Mouse (Mus musculus): ENCODE measurements at regions not wholly inside any gene's neighbourhood (a gene's known extent, or its start where the extent isn't known, plus 50 kb on each side); places are given as distances from the start of the nearest gene placed in this dataset.

- TF ChIP-seq CTCF (IDR thresholded peaks at IDR 0.05; ENCODE audit: extremely low read depth, insufficient read length, insufficient replicate concordance, low read depth, low read length) (no peak), POLR2A (IDR thresholded peaks at IDR 0.05; ENCODE audit: low read depth, low read length) (no peak)
These were observed 132.1 kb upstream of the Atp1b1 start for GRCm38 (mm10) chr1:164590205-164590613.
